Mouse (Mus musculus) embryonic facial prominence, embryonic 11.5 days (tissue): Measurements from ENCODE around the gene Gpat2. TPM values are rescaled to one million over a fixed set of nuclear protein-coding genes. Genes with fewer than 3 reads are reported as not detected.

Source experiments
- ATAC-seq: fragments of 200-750 bp; cut with Nextera tagmentation; replicated peaks from 2 replicates; pipeline ENCODE4 v1.8.0; 2017; ENCODE audit warnings: low read depth; ENCODE audit not compliant: insufficient number of reproducible peaks, low FRiP score, low TSS enrichment
- DNase-seq: peaks from one replicate; pipeline ENCODE4 v3.0.0-alpha.2; 2015; ENCODE audit warnings: low spot score
- H3K27ac ChIP-seq: fragments of 300-500 bp; sonication (generic); replicated peaks from 2 replicates; pipeline ENCODE4 v1.5.1; 2014; ENCODE audit warnings: mild to moderate bottlenecking, low read depth, low read length, control low read depth
- H3K27me3 ChIP-seq: fragments of 300-500 bp; sonication (generic); 2 replicates; pipeline ENCODE4 v1.6.1; 2014; ENCODE audit warnings: mild to moderate bottlenecking, low read length, moderate library complexity, mixed read lengths; ENCODE audit not compliant: control insufficient read depth, insufficient read depth
- H3K36me3 ChIP-seq: fragments of 300-500 bp; sonication (generic); replicated peaks from 2 replicates; pipeline ENCODE4 v1.6.1; 2014; ENCODE audit warnings: low read depth, mild to moderate bottlenecking, low read length, moderate library complexity, mixed read lengths; ENCODE audit not compliant: control insufficient read depth, insufficient read depth
- H3K4me1 ChIP-seq: fragments of 300-500 bp; sonication (generic); 2 replicates; pipeline ENCODE4 v1.6.1; 2014; ENCODE audit warnings: low read length, mixed read lengths; ENCODE audit not compliant: control insufficient read depth, insufficient read depth
- H3K4me2 ChIP-seq: fragments of 300-500 bp; sonication (generic); 2 replicates; pipeline ENCODE4 v1.6.1; 2014; ENCODE audit warnings: low read depth, mild to moderate bottlenecking, control low read depth, low read length, moderate library complexity
- H3K4me3 ChIP-seq: fragments of 300-500 bp; sonication (generic); 2 replicates; pipeline ENCODE4 v1.5.1; 2014; ENCODE audit warnings: low read depth, low read length, control low read depth
- H3K9ac ChIP-seq: fragments of 300-500 bp; sonication (generic); replicated peaks from 2 replicates; pipeline ENCODE4 v1.6.1; 2014; ENCODE audit warnings: mild to moderate bottlenecking, control low read depth, low read length
- H3K9me3 ChIP-seq: fragments of 300-500 bp; sonication (generic); replicated peaks from 2 replicates; pipeline ENCODE4 v1.6.1; 2016; ENCODE audit warnings: mild to moderate bottlenecking, low read length, inconsistent platforms, mixed read lengths; ENCODE audit not compliant: control insufficient read depth
- WGBS: fragments of 180-500 bp; shearing (Covaris S2); extraction: QIAGEN DNeasy Blood & Tissue Kit; methylation state at CpG from one replicate; pipeline ENCODE4 v1.1.7; 2014; 5-methylcytosine and 5-hydroxymethylcytosine counted together
- polyA plus RNA-seq: library from polyadenylated mRNA; unstranded; fragments of >200 nt; fragmentation: Nextera tagmentation; extraction: Ambion mirVana; gene quantifications from 2 replicates; pipeline ENCODE4 v1.2.1, GENCODE M21; 2014

The Gpat2 gene
- polyA plus RNA-seq, 1 experiment from 2014 or later: not detected

- ATAC-seq: no peak
- WGBS: 78% methylated on average over 5 of the region's 5 CpGs
- no peak overlapping the region for H3K9ac ChIP-seq
- no peaks in the 10 kb centered on the region for H3K9me3 ChIP-seq
- no peak for DNase-seq
- no peaks in the 10 kb centered on the region for H3K4me1 ChIP-seq
- no peak overlapping the region for H3K4me2 ChIP-seq
- H3K27ac ChIP-seq: no peak overlapping the region
- H3K27me3 ChIP-seq: no peaks in the 10 kb centered on the region
- no peaks in the 10 kb centered on the region for H3K36me3 ChIP-seq
- no peak overlapping the region for H3K4me3 ChIP-seq
These were observed 45.2 kb downstream of the Gpat2 start for GRCm38 (mm10) chr2:127470183-127470582.

- Histone ChIP-seq H3K4me3 (no peak overlapping the region), H3K36me3 (no peaks in the 10 kb centered on the region), H3K9me3 (no peaks in the 10 kb centered on the region), H3K27ac (no peak overlapping the region), H3K4me2 (no peak overlapping the region), H3K27me3 (no peaks in the 10 kb centered on the region), H3K9ac (no peak overlapping the region), H3K4me1 (no peaks in the 10 kb centered on the region)
- WGBS: 92% methylated on average over 10 of the region's 10 CpGs
- DNase-seq (no peak), ATAC-seq (no peak)
These were observed 45.7 kb downstream of the Gpat2 start for GRCm38 (mm10) chr2:127470661-127471060.

- H3K27me3 ChIP-seq: no peaks in the 10 kb centered on the region
- no peaks in the 10 kb centered on the region for H3K9me3 ChIP-seq
- no peak overlapping the region for H3K27ac ChIP-seq
- H3K9ac ChIP-seq: no peak overlapping the region
- H3K4me3 ChIP-seq: no peak overlapping the region
- H3K4me1 ChIP-seq: no peaks in the 10 kb centered on the region
- DNase-seq (no peak), ATAC-seq (no peak)
- H3K36me3 ChIP-seq: no peaks in the 10 kb centered on the region
- WGBS: 88% methylated on average over 8 of the region's 8 CpGs
- no peak overlapping the region for H3K4me2 ChIP-seq
These were observed 46.3 kb downstream of the Gpat2 start for GRCm38 (mm10) chr2:127471281-127471680.

GRCm38 (mm10) chr2:127472279-127472678 is 47.3 kb downstream of the Gpat2 start:
- Histone ChIP-seq H3K9ac (no peak overlapping the region), H3K27me3 (no peaks in the 10 kb centered on the region), H3K4me2 (no peak overlapping the region), H3K27ac (no peak overlapping the region), H3K36me3 (no peaks in the 10 kb centered on the region), H3K4me3 (no peak overlapping the region), H3K4me1 (no peaks in the 10 kb centered on the region), H3K9me3 (no peaks in the 10 kb centered on the region)
- 70% methylated on average over 3 of the region's 3 CpGs for WGBS
- ATAC-seq: no peak
- DNase-seq: no peak

- Histone ChIP-seq H3K27ac (no peak overlapping the region), H3K9me3 (no peaks in the 10 kb centered on the region), H3K9ac (no peak overlapping the region), H3K4me3 (no peak overlapping the region), H3K36me3 (no peaks in the 10 kb centered on the region), H3K4me1 (no peaks in the 10 kb centered on the region; the same call in 1 of the 2 replicates), H3K27me3 (peaks cover 40% of the 10 kb centered on the region), H3K4me2 (no peak overlapping the region)
- ATAC-seq: no peak
- WGBS: 78% methylated on average over 4 of the region's 4 CpGs
- DNase-seq: no peak
These were observed 54.2 kb downstream of the Gpat2 start for GRCm38 (mm10) chr2:127479210-127479609.

- no peak overlapping the region for H3K4me3 ChIP-seq
- no peak overlapping the region for H3K4me2 ChIP-seq
- peaks cover 44% of the 10 kb centered on the region for H3K27me3 ChIP-seq
- H3K36me3 ChIP-seq: no peaks in the 10 kb centered on the region
- WGBS: 70% methylated on average over 10 of the region's 10 CpGs
- H3K9me3 ChIP-seq: no peaks in the 10 kb centered on the region
- DNase-seq (no peak), ATAC-seq (no peak)
- no peak overlapping the region for H3K9ac ChIP-seq
- H3K4me1 ChIP-seq: no peaks in the 10 kb centered on the region; the same call in 1 of the 2 replicates
- H3K27ac ChIP-seq: no peak overlapping the region
These were observed 54.8 kb downstream of the Gpat2 start for GRCm38 (mm10) chr2:127479763-127480162.

GRCm38 (mm10) chr2:127481841-127482532 is 57.0 kb downstream of the Gpat2 start:
- Histone ChIP-seq H3K27ac (no peak overlapping the region), H3K36me3 (no peaks in the 10 kb centered on the region), H3K4me2 (peak overlapping the region; percentile 95), H3K4me1 (no peaks in the 10 kb centered on the region; the same call in 1 of the 2 replicates), H3K9me3 (no peaks in the 10 kb centered on the region), H3K9ac (peak overlapping the region; percentile 51), H3K27me3 (peaks cover 44% of the 10 kb centered on the region), H3K4me3 (peak overlapping the region; percentile 54)
- under 1% methylated on average over 58 of the region's 59 CpGs for WGBS
- no peak for DNase-seq
- 0 out of 2 replicates have a peak, but pooled peaks have one; percentile 39 for ATAC-seq

- DNase-seq (peak; percentile 73), ATAC-seq (peak; percentile 80)
- no peak overlapping the region for H3K27ac ChIP-seq
- under 1% methylated on average over 21 of the region's 21 CpGs for WGBS
- H3K4me1 ChIP-seq: no peaks in the 10 kb centered on the region; the same call in 1 of the 2 replicates
- H3K9ac ChIP-seq: peak overlapping the region; percentile 51
- H3K4me3 ChIP-seq: peak overlapping the region; percentile 54
- H3K9me3 ChIP-seq: no peaks in the 10 kb centered on the region
- peaks cover 44% of the 10 kb centered on the region for H3K27me3 ChIP-seq
- no peaks in the 10 kb centered on the region for H3K36me3 ChIP-seq
- H3K4me2 ChIP-seq: peak overlapping the region; percentile 95
These were observed 57.5 kb downstream of the Gpat2 start for GRCm38 (mm10) chr2:127482533-127482911.
